Mouse (Mus musculus) kidney, postnatal 14 days (tissue): ENCODE data around the gene Prmt2.
A peak's percentile ranks its signal among the peaks of the same experiment; 100 is the strongest.

Experiments
- DNase-seq: peaks from one replicate; pipeline ENCODE4 v3.0.0; 2022; ENCODE audit warnings: mixed read lengths

Gene Prmt2

GRCm38 (mm10) chr10:76237341-76238225 is at the start of gene Prmt2:
Gene Prmt2, minus strand, starts transcription at chr10:76237865.
- DNase-seq: peak; percentile 94

GRCm38 (mm10) chr10:76278541-76279097 is 41.0 kb upstream of the Prmt2 start:
- peak; percentile 52 for DNase-seq

- peak; percentile 37 for DNase-seq
Measured at GRCm38 (mm10) chr10:76275256-76275655, 37.6 kb upstream of the Prmt2 start.

DNA sequence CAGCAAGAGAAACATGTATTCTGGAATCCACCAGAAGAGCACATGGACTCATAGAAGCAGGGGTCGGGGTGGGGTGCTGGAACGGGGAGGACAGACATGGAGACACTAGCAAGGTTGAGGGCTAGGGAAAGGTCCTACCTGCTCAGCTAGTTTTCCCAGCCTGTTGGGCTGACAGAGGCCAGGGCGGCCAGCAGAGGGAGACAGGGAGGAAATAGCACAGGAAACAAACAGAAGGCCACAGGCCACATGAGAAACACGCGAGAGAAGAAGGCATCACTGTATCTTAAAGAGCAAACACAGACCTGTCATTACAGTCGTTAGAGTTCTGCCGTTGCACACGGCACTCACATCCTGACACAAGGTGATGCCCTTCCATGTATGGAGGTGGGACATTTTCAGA is 33.6 kb upstream of the Prmt2 start:
- peak; percentile 39 for DNase-seq

GRCm38 (mm10) chr10:76262431-76262830 is 24.8 kb upstream of the Prmt2 start:
- DNase-seq: no peak

- DNase-seq: no peak
Measured at GRCm38 (mm10) chr10:76261447-76261846, 23.8 kb upstream of the Prmt2 start.

DNA sequence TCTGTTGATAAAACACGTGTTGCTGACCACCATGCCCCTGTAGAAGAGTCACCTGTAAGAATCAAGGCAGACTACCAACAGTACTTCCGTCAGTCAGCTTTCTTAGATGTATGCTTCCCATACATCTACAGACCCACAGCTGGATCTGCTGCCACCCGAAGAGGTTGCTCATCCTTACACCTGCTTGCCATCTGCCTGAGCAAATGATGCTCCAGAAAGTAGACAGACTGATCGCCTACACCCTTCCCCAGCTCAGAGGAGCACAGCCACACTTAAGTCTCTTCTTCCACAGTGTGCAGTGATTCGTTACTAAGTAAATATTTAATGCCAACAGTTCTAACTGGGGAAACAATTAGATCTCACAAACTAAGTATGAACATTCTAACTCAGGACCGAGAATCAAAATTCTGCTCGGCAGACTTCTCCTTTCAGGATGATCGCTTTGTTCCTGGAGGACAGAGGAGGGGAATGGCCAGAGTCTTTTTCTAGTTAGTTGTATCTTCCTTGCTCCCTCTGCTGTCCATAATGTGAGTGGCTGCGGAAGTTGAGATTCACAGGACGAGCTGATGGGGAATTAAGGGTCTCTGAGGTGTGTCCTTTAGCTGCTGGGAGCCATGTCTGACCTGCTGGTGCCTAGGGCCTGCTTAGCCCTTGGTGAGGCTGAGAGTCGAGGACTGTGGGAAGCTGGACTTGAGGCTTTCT is 22.8 kb upstream of the Prmt2 start:
- peak; percentile 21 for DNase-seq

DNA sequence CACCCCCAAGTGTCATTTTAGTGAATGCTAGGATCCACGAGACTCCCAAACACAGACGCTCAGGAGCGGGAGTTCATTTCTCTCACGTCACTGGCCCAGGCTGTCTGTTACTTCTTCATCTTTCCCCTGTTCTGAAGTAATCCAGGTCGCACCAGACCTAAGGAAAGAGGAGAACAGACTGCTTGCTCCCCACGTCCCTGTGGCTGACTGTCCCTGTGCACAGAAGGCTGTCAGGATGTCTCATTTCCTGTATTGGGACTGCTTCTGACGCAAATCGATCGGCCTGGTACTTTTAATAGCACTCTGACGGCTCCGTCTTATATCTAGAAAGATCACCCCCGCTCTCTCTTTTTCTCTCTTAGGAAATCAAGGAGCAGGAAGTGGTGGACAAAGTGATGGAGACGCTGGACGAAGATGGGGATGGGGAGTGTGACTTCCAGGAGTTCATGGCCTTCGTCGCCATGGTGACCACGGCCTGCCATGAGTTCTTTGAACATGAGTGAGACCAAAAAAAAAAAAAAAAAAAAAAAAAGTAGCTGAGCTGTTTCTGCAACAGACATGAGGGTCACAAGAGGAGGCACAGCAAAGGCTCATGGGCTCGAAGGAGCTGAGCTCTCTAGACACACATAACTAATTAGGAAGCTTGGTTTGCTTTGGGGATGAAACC is 22.0 kb upstream of the Prmt2 start:
- DNase-seq: no peak

DNA sequence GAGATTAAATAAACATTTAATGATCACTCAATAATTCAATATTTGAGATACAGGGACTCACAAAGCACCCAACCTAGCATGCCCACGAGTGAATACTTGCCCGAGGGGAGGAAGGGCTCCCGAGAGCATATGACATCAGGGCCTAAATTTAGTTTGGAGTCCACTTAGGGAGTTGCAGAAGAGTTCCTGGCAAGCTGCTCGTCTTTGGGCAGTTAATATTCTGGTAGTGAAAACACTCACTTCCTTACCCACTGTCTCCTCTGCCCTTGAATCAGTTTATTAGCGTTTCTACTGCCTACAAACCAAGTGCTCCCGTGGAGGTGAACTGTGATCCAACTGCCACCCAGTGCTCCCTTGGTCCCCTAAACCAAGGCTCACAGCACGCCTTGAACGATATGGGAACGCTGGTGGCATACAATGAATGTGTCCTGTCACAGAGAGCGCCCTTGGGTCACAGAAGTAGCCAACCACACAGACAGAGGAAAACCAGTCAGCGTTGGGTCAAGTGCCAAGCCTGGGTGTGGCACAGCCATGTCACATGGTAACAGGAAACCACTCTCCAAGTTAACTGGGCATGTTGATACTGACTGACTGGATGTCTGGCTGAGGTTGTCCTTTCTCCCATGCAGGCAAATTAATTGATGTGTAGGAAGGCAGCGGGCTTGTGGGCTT is 20.2 kb upstream of the Prmt2 start:
- DNase-seq: peak; percentile 54

GRCm38 (mm10) chr10:76257231-76257630 is 19.6 kb upstream of the Prmt2 start:
- no peak for DNase-seq

DNA sequence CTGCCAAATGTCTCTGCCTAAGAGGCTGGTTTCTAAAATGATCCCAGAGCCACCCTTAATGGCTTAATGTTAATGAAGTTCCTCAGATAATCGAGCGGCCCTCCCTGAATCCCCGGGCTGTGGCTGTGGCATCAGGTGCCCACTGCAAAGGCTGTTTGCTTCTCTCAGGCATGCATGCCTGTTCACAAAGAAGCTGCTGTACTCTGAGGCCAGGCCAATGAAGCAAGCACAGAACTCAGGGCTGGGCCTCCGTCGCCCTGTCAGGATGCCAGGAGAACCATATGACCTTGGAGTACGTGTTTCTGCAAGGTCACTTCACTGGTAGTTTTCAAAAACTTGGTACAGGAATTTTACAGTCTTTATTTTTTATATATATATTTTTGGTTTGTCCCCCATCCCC is 18.0 kb upstream of the Prmt2 start:
- peak; percentile 19 for DNase-seq

- DNase-seq: peak; percentile 43
Measured at GRCm38 (mm10) chr10:76253536-76253935, 15.9 kb upstream of the Prmt2 start, which contains the start of gene S100b. Gene S100b, plus strand, starts transcription at chr10:76253853.

GRCm38 (mm10) chr10:76253079-76253478 is 15.4 kb upstream of the Prmt2 start:
- peak; percentile 16 for DNase-seq

GRCm38 (mm10) chr10:76250870-76251269 is 13.2 kb upstream of the Prmt2 start:
- DNase-seq: no peak

DNA sequence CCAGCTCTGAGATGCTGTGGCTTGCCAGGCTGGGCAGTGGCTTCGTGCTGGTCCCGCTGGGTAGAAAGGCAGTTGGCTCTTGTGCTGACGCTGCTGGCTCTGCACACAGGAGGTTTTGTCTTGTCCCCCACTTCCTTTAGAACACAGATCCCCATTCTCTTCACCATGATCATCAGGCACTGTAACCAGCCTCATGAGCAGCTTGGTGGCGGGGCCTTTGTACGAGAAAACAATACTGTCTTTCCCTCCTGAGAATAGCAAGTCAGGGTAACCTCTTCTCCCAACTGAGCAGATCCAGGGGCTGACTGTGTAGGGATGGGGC is 10.9 kb upstream of the Prmt2 start:
- no peak for DNase-seq

DNA sequence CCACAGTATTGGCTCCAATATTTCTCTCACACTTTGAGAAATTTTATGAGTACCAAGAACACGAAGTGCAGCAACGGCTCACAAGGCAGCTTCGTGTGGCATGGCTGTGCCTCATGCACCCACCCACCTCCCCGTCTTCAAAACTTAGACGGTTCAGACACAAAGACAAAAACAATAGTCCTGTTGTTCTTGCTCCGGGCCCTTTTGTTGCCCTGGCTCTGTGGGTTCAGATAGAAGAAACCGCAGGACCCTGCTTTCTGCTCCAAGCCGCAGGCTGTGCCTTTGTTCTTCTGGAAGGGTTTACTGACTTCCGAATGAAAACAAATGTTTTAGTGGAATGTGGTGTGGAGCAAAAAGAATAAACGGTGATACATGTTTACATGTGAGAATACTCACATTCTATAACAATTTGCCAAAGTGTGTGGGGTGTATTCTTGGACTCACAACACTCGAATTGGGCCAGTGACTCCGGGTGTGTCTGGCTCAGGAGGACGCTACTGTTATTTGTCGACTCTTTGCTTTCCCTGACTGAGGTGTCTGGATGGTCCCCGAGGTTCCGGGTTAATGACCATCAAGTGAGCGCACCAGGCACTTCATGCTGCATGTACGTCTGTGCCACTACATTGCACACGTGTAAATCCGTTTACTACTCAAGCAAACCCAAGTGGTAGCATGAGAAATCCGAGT is 10.4 kb upstream of the Prmt2 start:
- no peak for DNase-seq

GRCm38 (mm10) chr10:76246601-76247000 is 8.9 kb upstream of the Prmt2 start:
- DNase-seq: no peak

- no peak for DNase-seq
Measured at GRCm38 (mm10) chr10:76245106-76245505, 7.4 kb upstream of the Prmt2 start.

GRCm38 (mm10) chr10:76239401-76239800 is 1.7 kb upstream of the Prmt2 start:
- peak; percentile 13 for DNase-seq

DNA sequence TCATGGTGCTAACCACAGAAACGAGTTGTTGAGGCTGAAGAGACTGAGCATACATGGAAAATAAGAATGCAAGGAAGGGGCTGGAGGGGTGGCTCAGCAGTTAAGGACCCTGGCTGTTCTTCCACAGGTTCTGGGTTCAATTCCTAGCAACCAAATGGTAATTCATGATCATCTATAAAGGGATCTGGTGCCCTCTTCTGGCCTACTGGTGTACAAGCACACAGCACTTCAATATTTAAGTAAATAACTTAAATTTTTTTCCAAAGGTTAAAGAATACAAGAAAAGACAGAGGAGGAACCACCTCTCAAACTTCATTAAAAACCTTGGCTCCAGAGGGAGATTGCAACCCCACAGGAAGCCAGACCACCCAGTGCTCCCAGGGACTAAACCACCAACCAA is 8.0 kb downstream of the Prmt2 start:
- DNase-seq: no peak

DNA sequence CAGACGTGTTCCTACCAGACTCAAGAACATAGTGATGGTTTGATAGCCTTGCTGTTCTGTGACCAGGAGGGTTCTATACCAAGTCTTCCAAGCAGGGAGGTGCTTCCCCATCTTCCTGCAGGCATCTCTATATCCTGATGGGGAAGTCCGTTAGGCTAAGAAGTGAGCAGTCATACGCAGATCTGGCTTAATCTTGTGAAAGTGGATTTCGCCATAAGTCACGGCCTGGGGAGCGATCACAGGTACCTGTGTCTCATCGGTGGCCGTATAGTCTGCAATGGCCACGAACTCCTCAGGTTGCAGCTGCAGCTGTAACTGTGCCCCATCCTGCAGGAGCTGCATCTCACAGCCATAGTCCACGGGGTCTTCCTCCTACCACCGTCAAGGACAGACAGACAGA is 11.7 kb downstream of the Prmt2 start:
- no peak for DNase-seq

- no peak for DNase-seq
Measured at GRCm38 (mm10) chr10:76218240-76218639, 19.4 kb downstream of the Prmt2 start.
